Mouse (Mus musculus): ENCODE data around the gene Shd.

- TF ChIP-seq MYOD1 (IDR thresholded peaks at IDR 0.05; ENCODE audit: control insufficient read depth, insufficient read length, low read depth) (no peak), CTCF (IDR thresholded peaks at IDR 0.05; ENCODE audit: control insufficient read depth, insufficient read depth, insufficient read length) (no peak), MYOG (IDR thresholded peaks at IDR 0.05; ENCODE audit: control insufficient read depth, extremely low read depth, insufficient read length) (no peak)
These were observed 11.7 kb upstream of the Shd start for GRCm38 (mm10) chr17:55958584-55958886.
